Mouse (Mus musculus): ENCODE data around the gene Zmynd11.
A peak's percentile ranks its signal among the peaks of the same experiment; 100 is the strongest.

Gene Zmynd11

DNA sequence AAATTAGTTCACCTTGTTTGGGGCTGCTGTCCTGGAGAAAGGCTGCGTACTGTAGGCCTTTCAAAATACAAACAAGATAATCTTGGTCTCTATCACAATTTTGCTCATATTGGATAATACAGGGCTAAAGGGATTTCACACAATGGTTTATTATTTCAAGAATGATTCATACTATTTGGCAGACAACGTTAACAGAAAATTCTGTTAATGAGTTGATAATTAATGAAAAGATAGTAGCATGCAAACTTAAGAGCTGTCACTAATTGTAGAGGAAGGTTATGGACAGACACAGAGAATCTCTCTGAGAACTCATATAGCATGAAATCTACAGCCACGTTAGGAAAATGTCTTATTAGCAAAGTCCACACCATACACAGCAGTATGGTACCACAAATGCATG, 52.2 kb downstream of the Zmynd11 start:
- DNase-seq: no peak

DNA sequence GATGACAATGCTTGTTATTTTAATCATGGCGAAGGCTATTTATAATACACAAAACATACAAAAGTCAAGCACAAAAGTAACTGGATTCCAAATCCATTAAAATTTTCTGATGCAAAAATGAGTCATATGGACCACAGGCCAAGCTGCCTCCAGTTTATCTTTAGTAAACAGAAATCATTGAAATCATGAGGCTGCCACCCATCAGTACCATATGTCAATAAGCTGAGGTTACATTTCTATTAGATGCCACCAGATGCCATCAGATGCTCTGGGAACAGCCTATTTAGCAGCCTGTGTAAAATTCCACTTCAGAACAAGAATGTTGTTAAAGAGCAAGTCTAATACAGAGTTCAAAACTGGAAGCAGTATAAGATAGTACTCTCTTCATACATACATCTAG, 52.7 kb downstream of the Zmynd11 start:
- no peak for DNase-seq

DNA sequence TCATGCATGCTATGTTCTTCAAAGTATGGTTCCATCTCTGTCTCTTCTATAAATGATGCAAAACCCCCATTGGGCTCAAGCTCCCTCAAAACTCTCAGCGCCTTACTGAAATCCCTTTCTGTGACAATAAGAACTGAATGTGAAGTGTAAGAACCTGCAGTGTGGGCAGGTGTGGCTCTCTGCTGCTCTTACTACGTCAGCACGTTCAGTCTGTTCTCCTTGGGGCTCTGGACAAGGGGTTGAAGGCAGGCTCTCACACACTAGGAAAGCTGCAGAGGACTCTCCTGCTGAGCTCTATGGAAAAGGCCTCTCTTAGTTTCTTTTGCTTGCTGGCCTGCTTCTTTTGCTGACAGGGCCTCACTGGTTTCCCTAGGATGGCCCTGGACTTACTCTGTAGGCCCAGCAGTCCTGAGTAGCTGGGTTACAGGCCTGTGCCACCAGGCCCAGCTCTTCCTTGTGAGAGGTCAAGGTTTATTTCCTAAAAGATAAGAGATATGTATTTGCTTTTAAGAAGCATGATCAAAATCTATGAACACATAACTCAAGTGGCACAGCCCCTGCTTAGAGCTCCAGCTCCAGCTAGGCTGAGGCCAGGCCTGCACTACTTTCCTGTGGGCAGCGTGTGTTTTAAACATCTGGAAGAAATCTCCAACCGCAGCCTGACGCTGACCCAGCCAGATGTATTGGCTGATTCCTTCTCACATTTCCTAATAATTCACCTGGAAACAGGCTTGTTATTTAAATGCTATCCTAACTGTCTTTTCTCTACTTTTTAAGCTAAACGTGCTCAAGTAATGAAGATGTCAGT, 56.5 kb downstream of the Zmynd11 start:
- DNase-seq: no peak

DNA sequence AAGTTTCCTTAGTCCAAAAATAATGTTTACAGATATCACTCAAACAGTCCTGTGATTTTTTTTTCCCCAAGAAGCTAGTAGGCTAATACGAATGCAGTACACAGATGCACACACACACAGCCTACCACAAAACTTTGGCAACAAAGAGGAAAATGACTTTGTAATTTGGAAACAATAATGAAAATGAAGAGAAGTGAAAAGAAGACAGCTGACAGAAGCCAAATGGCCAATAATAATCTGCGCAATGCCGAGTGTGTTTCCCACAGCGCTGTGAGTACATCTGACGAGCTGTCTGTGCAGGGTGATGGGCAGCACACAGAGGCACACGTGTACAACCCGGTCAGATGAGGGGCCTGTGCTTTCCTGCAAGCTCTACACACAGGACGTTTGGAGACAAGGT, 58.4 kb downstream of the Zmynd11 start:
- no peak for DNase-seq

DNA sequence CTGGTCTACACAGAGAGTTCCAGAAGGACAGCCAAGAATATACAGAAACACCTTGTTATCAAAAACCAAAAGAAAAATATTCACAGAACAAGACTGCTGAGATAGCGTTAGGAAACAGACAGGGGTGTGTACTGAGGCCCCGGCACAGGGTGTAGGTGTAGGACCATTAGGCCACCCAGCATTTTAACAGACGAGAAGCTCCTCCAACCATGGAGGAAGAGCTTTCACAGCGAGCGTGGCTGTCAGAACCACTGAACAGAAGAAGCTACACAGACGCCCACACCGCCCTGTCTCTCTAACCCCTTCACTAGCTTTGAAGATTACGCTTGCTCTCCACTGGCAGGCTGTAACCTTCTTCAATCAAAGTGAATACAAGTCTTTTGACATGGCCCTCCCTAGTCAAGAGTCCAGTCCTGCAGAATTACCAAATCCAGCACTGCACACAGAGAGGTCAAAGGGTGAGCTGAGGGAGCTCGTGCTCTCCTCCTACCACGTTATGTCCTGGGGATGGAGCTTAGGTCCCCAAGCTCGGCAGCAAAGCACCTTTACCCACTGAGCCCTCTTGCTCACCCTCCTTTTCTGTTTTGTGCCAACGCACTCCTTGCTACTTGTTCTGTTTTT, 62.4 kb downstream of the Zmynd11 start:
- no peak for DNase-seq

DNA sequence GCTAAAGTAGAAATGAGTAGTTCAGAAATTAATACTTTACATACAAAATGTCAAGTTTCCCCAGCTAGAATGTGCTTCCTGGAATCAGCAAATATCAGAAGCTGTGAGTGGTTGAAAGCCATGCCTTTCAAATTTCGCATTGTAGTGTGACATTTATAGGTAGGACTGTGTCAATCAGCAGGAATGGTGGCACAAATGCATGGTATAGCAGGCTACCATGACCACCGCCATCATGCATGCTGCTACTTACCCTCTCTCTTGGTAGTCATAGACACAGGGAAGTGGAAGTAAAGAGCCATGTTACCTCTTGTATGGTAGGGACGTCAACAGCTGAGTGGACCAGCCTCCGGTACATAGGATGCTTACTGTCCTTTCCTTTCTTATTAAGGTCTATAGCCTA, 67.8 kb downstream of the Zmynd11 start:
- DNase-seq: no peak

DNA sequence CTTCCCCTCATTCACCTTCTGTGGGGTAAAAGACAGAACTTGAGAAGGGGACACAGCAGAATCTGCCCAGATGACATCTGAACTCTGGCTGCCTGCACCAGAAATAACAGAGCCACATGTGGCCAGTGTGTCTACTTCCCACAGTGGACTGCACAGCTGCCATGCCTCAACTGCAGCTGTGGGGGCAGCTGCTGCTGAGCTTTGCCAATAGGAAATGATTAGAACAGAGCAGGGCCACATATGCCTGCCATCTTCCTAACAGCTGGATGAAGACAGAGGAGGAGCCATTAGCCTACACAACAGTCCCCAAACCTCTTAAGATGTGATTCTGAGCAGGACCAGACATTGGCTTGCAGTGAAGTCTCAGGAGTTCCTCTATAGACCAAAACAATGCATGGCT, 69.3 kb downstream of the Zmynd11 start:
- no peak for DNase-seq

DNA sequence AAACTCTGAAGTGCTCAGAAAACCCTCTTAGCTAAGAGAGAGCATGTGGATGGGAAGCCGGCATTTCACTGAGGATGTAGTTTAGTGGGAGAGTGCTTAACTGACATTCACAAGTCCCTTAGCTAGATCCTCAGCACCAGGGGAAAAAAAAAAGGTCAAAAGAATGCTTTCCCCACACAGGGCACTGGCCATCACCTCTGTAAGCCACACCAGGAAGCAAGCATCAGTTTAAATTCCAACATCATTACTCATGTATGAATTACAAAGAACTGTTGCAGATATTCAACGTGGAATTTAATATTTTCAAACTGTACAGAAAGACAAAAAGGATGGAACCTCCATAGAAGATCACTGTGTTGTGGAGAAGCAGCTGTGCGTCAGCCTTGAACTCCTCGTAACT, 69.7 kb downstream of the Zmynd11 start:
- DNase-seq: no peak

DNA sequence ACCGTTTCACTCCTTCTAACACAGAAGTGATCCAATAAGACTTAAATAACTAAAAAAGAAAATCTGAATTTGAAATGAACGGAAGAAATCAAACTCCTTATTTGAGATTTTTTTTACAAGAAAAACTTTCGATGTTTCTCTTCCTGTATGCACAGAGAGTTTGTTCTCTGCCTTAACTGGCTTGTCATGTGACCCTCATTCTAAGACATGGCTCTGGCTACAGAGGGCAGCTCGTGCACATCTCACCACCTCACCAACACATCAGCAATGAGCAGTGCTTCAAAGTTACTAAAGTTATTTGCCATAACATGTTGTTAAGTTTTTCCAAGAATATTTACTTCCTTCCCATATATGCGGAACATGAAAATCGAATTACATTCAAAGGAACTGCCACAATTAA, 70.5 kb downstream of the Zmynd11 start:
- no peak for DNase-seq

DNA sequence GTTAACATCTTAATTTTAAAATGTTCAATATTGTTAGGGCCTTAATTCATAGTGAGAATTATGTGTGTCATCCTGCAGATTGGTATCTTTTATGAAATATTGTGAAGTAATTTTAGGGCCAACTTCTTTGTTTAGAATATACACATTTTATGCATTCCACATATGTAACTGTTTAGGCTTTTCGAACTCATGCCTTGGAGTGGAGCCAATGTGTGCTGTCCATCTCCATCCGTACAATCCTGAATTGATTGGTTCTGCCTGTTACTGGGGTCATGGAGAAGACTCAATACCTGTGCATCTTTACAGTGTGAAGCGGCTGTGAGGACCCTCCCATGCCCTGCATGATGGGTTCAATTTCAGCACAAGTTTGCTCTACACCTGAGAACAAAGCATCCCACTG, 72.3 kb downstream of the Zmynd11 start:
- no peak for DNase-seq

DNA sequence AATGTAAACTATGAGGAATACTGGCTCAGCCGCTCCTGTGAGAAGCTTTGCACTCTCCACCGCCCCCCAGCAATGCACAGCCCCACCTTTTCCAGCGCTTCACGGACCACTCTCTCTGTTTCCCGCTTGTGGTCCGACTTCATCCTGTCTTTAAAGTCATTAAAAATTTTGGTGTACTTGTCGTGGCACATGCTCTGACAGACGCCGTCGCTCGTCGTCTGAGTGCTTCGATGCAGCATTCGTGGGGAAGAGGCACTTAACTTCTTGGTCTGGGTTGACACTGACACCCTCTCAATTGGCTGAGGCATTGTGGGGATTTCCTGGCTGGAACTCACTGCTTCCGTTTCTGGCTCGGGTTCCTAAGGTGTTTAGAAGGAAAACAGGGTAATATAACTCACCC, 75.8 kb downstream of the Zmynd11 start:
- no peak for DNase-seq

DNA sequence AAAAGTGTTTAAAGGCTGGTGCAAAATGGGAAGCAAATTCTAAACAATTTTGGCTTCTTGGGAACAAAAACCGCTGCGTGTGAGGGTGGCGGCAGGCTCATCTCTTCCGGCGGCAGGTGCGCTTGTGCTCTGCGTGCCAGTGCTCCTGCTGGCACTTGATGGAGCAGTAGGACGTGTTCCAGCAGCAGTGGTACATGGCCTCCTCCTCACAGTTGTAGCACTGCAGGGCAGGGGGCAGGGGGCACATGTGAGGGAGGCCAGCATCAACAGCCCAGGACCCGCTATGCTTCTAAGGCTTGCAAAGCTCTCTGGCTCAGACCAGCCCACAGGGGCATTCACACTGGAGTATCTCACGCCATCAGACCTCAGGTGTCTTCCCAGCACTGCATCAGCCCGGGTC, 78.4 kb downstream of the Zmynd11 start:
- DNase-seq: peak; percentile 68 to 70

DNA sequence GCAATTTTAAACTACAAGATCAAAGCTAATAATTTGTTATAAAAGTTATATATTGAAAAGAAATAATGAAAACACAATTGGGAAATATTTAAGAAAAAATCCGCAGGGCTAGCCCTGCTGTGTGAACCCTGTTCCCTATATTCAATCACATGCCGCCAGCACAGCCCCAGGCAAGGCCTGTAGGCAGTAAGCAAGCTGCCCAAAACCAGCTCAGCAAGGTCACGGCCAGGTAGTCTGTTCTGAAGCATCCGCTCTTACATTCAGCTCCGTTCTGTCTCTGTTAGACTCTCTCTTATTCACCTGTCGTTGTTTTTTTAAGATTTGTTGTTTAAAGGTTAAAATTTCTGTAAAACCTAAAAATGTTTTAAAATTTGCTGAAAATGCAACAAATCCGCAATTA, 78.9 kb downstream of the Zmynd11 start:
- DNase-seq: peak; percentile 43 to 49

DNA sequence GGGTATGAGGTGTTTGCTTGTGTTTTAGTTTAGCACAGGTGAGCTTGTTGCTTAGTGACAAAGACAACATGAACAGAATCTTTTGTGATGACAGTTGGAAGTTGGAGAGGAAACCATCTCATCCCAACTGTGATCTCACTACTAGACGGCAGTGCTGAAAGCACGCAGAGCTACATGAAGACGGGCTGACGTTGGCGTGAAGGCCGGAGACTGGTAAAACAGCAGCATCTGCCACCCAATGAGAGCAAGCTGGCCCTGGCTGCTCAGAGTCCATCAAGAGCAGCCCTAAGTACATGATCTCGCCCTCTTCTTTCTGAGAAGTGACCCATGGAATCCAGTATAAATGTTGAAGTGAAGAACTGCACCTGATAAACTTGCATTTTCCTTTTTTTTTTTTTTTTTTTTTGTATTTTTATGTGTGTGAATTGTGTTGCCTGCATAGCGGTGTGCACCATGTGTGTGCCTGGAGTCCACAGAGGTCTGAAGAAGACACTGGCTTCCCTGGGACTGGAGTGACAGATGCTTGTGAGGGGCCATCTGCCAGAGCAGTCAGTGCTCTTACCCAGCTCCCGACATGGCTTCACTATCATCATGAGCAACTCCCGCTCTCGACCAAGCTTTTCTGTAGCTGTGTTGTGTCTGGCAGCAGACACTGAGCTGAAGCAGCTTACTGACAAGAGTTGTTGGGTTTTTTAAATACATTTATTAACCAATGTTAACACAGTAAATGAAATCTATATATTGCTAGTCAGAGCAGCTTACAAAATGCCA, 80.8 kb downstream of the Zmynd11 start:
- DNase-seq: peak; percentile 63 to 74

DNA sequence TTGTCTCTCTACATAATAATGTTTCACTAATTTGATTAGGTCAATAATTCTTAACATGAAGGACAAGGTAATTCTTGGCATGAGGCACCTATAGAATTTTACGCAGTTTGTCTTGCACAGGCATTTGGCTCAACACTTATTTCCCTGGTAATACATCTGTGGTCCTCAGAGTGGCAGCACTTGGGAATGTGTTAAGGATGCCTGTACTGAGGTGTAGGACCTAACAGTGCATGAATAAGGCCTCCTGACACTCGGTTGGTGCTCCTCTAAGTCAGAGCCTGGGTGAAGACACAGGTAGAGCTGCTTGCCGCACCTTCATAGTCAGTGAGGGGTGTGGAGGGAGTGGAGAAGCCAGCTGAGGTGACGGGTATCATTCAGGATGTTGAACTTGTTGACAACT, 81.8 kb downstream of the Zmynd11 start:
- DNase-seq: no peak

DNA sequence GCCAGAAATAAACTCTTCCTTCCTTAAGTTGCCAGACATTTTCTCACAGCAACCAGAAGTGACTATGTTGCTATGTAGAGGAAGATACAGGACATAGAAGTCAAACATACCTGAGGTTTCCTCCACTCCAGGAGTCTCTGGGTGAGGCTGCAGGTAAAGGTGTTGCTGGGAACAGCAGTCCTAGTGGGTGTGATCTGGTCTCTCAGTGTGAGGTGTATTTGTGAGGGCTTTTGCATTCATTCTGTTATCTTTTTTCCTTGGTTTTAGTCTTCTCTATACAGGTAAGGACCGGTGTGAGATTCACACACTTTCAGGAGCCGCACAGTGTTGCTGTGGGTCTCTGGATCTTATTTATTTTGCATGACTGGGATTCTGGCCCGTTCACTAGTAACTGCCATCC, 83.6 kb downstream of the Zmynd11 start:
- no peak for DNase-seq

DNA sequence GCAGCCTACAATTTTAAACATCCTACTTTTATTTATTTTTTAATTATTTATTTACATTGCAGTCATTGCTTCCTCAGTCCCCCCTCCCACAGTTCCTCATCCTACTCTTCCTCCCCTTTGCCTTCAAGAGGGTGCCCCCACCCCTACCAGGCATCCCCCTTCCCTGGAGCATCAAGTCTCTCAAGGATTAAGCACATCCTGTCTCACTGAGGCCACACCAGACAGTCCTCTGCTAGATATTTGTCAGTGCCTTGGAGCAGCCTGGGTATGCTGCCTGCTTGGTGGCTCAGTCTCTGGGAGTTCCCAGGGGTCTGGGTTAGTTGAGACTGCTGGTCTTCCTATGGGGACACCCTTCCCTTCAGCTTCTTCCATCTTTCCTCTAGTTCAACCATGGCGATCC, 91.0 kb downstream of the Zmynd11 start:
- no peak for DNase-seq

DNA sequence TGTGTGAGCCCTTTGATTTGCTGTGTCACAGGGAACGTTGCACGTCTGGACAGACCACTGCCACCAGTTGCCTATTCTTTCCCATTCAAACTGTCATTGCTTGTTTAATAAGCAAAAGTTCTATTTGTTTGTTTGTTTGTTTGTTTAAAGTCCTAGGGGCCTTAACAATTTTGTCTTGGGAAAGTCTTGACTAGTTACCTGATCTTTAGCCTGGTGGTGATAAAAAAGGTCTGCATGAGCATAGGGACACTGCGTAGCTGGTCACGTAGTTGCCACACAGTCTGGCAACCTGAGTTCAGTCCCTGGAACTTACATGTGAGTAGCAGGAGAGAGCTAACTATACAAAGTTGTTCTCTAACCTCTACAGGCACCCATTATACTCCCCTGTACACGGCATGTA, 95.9 kb downstream of the Zmynd11 start:
- no peak for DNase-seq

DNA sequence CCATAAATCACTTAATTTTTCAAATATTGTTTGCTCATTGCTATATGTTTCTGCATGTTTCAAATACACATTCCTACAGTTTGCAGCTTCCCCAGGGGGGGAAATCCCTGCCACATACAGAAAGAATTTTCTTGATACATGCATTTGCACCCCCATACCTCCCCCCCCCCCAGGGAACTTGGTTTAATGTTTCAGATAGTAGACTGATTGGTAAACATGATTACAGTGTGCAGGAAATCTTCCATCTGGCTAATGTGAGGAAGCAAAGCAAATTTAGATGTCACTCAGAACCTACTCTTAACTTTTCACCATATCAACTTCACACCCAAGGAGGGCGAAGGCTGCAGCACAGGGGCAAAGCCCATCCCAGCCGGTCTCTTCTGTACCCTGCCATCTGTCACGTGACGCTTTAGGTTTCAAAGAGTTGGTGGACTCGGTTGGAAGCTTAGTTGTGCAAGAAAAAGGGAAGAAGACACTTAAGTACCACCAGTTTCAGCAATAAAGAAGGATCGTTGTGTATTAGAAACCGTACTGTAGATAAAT, 97.1 kb downstream of the Zmynd11 start:
- no peak for DNase-seq

DNA sequence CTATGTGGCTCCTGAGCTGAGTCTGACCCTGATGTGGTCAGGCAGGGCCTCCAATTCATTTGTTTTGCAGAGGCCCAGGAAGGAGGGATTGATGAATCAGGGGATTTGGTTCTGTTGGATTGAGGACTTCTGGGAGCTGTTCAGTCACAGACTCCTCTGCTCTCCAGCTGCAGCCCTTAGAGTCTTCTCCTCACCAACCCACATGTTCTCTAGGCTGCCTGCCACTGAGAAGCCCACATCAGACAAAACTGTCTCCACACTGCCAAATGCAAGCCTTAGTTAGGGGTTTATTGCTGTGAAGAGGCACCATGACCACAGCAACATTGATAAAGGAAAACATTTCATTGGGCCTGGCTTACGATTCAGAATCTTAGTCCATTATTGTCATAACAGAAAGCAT, 101.5 kb downstream of the Zmynd11 start:
- no peak for DNase-seq

DNA sequence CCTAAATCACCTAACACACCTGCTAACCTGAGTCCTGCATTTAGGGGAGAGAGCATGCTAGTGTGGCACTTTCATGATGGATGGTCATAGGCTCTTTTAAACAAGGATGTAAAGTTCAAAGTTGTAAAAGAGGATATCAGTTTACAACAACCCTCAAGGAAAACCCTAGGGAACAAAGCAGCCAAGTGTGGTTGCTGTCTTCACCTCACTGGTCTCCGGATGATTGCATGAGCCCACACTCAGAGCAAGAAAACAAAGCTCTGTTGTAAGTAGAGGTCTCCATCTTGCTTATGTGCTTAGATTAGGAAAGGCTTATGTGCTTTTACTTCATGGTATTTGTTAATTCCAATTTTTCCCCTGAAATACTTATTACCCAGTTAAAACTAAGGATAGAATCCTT, 104.4 kb downstream of the Zmynd11 start:
- no peak for DNase-seq

DNA sequence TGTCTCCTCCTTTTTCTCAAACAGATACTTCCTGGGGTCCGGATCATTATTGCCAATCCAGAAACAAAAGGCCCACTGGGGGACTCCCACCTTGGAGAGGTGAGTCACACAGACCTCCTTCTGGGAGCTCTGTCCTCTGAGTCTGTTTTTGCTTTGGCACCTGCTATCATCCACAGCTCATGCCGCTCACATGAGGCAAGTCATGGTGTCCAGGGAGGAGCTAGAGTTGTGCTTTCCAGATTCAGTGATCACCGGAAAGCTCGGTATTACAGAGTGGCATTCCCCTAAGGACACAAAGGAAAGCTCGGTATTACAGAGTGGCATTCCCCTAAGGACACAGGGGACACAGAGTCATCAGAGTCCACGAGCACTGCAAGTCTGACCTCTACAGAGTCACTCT, 108.5 kb downstream of the Zmynd11 start:
- DNase-seq: no peak

DNA sequence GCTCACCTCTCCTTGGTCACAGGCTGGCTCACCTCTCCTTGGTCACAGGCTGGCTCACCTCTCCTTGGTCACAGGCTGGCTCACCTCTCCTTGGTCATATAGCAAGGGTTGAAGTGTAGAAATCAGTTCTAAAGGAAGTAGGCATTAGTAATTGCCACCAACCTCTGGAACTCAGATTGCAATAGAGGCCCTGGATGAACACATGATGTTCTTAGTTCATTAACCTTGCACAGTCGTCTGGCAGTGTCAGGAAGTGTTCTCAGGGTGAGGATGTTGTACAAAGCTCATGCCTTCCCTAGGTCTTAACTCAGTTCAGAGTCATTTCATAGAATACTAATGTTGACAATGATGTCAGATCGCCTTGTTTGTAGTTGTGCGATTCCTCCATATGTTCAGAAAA, 112.1 kb downstream of the Zmynd11 start:
- no peak for DNase-seq

DNA sequence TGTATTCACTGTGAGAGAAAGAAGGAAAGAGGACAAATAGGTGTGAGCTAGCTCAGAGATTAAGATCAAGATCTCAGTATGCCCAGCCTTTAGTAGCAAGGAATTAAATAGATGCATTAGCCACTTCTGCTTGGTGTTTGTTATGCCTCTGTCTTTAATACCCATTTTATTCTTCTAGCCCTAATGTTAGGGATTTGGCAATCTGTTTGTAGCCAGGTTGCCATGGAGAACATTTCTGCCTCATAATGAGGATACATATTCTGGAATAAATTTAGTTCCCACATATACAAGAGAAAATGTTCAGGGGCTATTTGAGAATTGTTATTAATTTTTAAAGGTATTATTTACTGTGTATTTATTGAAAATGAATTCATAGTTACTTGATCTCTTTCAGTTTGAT, 114.5 kb downstream of the Zmynd11 start:
- DNase-seq: no peak
